Mouse (Mus musculus) stomach, embryonic 14.5 days (tissue): Measurements from ENCODE around the gene Mapkapk2. TPM values are rescaled to one million over a fixed set of nuclear protein-coding genes. Genes with fewer than 3 reads are reported as not detected.

Source experiments
- ATAC-seq: fragments of 200-750 bp; cut with Nextera tagmentation; 2 replicates; pipeline ENCODE4 v1.8.0; 2017; ENCODE audit warnings: low read depth, moderate TSS enrichment; ENCODE audit not compliant: insufficient number of reproducible peaks, insufficient read depth, low FRiP score
- H3K27ac ChIP-seq: fragments of 300-500 bp; sonication (generic); 2 replicates; pipeline ENCODE4 v1.5.1; 2014; ENCODE audit warnings: mild to moderate bottlenecking, low read length, moderate library complexity, mixed read lengths
- H3K27me3 ChIP-seq: fragments of 300-500 bp; sonication (generic); 2 replicates; pipeline ENCODE4 v1.6.1; 2014; ENCODE audit warnings: low read length, control low read depth, mixed read lengths; ENCODE audit not compliant: control insufficient read depth, insufficient read depth
- H3K36me3 ChIP-seq: fragments of 300-500 bp; sonication (generic); 2 replicates; pipeline ENCODE4 v1.6.1; 2014; ENCODE audit warnings: mild to moderate bottlenecking, control low read depth, low read length, moderate library complexity, mixed read lengths; ENCODE audit not compliant: control insufficient read depth, insufficient read depth
- H3K4me1 ChIP-seq: fragments of 300-500 bp; sonication (generic); 2 replicates; pipeline ENCODE4 v1.6.1; 2014; ENCODE audit warnings: low read length, control low read depth, mixed read lengths; ENCODE audit not compliant: control insufficient read depth, insufficient read depth
- H3K4me2 ChIP-seq: fragments of 300-500 bp; sonication (generic); replicated peaks from 2 replicates; pipeline ENCODE4 v1.6.1; 2014; ENCODE audit warnings: low read depth, low read length, control low read depth
- H3K4me3 ChIP-seq: fragments of 300-500 bp; sonication (generic); 2 replicates; pipeline ENCODE4 v1.5.1; 2014; ENCODE audit warnings: low read depth, low read length, control low read depth
- H3K9ac ChIP-seq: fragments of 300-500 bp; sonication (generic); replicated peaks from 2 replicates; pipeline ENCODE4 v1.6.1; 2014; ENCODE audit warnings: low read depth, mild to moderate bottlenecking, control low read depth, low read length, moderate library complexity, mixed read lengths
- H3K9me3 ChIP-seq: fragments of 300-500 bp; sonication (generic); 2 replicates; pipeline ENCODE4 v1.6.1; 2016; ENCODE audit warnings: low read depth, low read length, control low read depth; ENCODE audit not compliant: control insufficient read depth
- WGBS: fragments of 180-500 bp; shearing (Covaris S2); extraction: QIAGEN DNeasy Blood & Tissue Kit; methylation state at CpG from one replicate; pipeline ENCODE4 v1.1.7; 2014; 5-methylcytosine and 5-hydroxymethylcytosine counted together
- polyA plus RNA-seq: library from polyadenylated mRNA; unstranded; fragments of >200 nt; fragmentation: Nextera tagmentation; extraction: Ambion mirVana; gene quantifications from 2 replicates; pipeline ENCODE4 v1.2.1, GENCODE M21; 2014

The Mapkapk2 gene
- polyA plus RNA-seq, 1 experiment from 2014 or later, result 56.5 TPM

DNA sequence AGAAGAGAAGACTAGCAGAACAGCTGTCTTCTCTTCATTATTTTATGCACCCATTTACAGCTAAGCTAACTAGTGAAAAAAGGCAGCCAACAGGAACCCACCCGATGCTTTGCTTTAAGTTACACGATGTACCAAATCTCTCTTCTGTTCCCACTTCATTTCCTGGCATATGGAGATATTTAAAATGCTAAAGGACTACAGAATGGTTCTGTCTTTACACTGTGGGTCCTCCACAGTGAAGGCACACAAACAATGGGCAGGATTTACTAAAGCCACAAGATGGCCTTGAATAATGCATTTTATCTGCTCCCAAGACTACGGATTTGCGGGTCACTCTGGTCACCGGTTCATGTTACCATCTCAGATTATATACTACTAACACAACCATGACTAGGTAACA, 39.5 kb upstream of the Mapkapk2 start:
- Histone ChIP-seq H3K4me2 (peak overlapping the region; percentile 88; the same call in 1 of the 2 replicates), H3K9ac (no peak overlapping the region), H3K9me3 (no peaks in the 10 kb centered on the region), H3K4me3 (peak overlapping the region; percentile 66; the same call in 1 of the 2 replicates), H3K27ac (no peak overlapping the region), H3K27me3 (no peaks in the 10 kb centered on the region), H3K4me1 (peaks cover 5% of the 10 kb centered on the region; the same call in 1 of the 2 replicates), H3K36me3 (no peaks in the 10 kb centered on the region)
- 26% methylated on average over 5 of the region's 5 CpGs for WGBS
- no peak for ATAC-seq

DNA sequence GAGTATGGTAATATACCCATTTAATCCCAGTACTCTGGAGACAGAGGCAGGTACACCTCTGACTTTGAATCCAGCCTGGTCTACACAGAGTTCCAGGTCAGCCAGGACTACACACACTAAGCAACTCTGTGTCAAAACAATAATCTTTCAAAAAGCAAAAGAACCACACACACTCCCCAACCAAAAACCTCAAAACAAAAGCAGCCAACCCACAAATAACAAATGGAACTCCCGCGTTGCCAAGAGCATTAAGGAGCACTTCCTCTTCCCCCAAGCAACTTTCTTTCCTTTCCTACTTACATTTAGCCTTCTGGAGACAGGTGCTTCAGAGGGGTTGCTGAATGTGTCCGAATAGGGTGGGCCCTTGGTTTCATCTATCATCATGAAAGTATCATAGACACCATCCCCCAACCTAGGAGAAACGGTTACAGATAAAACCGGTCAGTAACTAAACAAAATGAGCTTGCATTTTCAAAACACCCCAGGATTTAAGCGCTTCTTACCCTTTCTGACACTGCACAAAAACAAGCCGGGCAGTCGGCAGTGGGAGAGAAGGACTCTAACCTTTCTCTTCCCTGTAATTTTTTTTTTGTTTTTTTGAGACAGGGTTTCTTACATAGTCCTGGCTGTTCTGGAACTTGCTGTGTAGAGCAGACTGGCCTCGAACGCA, 38.5 kb upstream of the Mapkapk2 start:
- H3K4me3 ChIP-seq, result no peak overlapping the region

DNA sequence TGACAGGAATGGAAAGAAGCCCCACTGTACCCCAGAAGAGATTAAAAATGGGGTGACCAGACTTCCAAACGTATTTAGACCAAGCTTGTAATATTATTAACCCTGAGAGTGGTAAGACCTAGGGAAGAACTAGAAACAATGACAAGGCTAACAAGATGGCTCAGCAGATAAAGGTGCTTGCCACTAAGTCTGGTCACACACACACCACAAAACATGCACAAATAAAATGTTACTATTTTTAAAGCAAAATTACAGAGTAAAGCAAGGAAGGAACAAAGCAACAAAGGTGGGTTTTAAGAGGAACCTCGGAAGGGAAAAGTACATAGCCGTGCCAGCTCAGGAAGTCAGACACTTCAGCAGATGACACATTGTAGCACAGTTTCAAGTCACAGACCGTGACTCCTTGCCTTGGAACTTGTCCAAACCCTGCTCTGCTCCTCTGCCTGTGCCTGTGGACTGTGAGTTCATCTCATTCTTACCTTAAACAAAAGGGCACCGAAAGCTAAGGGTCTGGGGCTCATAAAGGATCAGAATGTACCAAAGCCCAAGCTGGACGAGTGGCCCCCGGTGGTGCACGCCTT, 37.4 kb upstream of the Mapkapk2 start:
- no peak overlapping the region for H3K4me3 ChIP-seq
- no peak overlapping the region for H3K9ac ChIP-seq
- WGBS, result 70% methylated on average over 8 of the region's 8 CpGs
- peaks cover 5% of the 10 kb centered on the region; the same call in 1 of the 2 replicates for H3K4me1 ChIP-seq
- H3K9me3 ChIP-seq, result no peaks in the 10 kb centered on the region
- no peak for ATAC-seq
- no peaks in the 10 kb centered on the region for H3K27me3 ChIP-seq
- no peak overlapping the region for H3K27ac ChIP-seq
- H3K4me2 ChIP-seq, result no peak overlapping the region
- no peaks in the 10 kb centered on the region for H3K36me3 ChIP-seq

More for the DNA sequence above, 38.5 kb upstream of the Mapkapk2 start:
- H3K9me3 ChIP-seq, result no peaks in the 10 kb centered on the region
- H3K9ac ChIP-seq, result no peak overlapping the region
- no peak for ATAC-seq
- no peaks in the 10 kb centered on the region for H3K27me3 ChIP-seq
- WGBS, result 74% methylated on average over 10 of the region's 10 CpGs
- no peaks in the 10 kb centered on the region for H3K36me3 ChIP-seq
- no peak overlapping the region for H3K27ac ChIP-seq
- no peak overlapping the region for H3K4me2 ChIP-seq
- peaks cover 5% of the 10 kb centered on the region; the same call in 1 of the 2 replicates for H3K4me1 ChIP-seq

DNA sequence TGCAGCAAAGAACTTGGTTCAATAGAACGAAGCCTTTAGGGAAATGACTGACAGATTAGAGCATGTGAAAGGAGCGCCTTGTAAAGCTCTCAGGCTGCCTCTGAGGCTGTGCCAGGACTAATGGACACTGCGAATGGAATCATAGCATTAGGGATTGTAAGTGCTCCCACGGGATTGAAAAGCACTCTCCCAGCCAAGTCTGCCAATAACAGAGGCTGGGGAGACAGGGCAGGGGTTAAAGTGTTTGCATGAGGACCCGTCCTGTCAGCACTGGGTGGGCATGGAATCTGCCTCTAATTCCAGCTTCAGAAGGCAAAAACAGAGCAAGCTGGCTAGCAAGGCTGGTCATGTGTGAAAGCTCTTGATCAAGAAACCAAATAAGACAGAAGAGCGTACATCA, 36.6 kb upstream of the Mapkapk2 start:
- H3K4me1 ChIP-seq, result peaks cover 3% of the 10 kb centered on the region; the same call in 1 of the 2 replicates
- no peaks in the 10 kb centered on the region for H3K9me3 ChIP-seq
- WGBS, result 74% methylated on average over 6 of the region's 6 CpGs
- ATAC-seq, result no peak
- H3K36me3 ChIP-seq, result peaks cover 6% of the 10 kb centered on the region; the same call in 1 of the 2 replicates
- H3K9ac ChIP-seq, result no peak overlapping the region
- H3K27ac ChIP-seq, result no peak overlapping the region
- no peak overlapping the region for H3K4me3 ChIP-seq
- H3K27me3 ChIP-seq, result no peaks in the 10 kb centered on the region
- H3K4me2 ChIP-seq, result no peak overlapping the region

DNA sequence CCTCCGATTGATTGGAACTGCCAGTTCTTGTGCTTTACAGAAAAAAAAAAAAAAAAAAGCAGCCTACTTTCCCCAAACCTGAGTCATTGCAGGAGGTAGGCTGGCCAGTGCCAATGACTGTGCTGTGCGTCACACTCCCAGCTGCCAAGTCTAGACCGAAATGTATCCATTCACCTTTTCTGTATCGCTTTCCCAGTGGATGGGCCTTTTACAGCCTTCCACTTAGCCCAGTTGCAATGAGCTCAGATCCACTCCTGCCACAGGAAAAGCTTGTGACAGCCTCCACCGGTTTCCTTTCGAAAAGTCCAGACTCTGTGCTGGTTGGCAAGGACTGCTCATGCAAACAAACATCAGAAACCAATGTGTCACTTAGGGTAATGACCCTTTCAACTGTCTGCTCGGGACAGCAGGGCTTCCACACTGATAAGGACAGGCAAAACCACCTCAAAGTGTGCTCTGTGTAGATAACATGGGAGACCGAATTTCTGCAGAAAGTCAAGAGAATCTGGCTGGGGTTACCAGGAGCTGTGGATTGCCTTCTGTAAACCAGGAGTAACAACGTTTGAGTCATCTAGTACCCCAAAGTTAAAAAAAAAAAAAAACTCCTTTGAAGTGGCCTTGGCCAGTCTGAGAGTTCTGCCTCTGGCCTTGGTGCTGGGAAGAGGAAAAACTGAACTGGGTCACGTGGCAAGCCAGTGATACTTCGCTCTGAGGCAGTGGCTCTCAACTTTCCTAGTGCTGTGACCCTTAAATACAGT, 28.5 kb upstream of the Mapkapk2 start:
- Histone ChIP-seq H3K9ac (no peak overlapping the region), H3K9me3 (no peaks in the 10 kb centered on the region), H3K4me1 (no peaks in the 10 kb centered on the region), H3K4me2 (no peak overlapping the region), H3K27ac (no peak overlapping the region), H3K27me3 (no peaks in the 10 kb centered on the region), H3K4me3 (no peak overlapping the region), H3K36me3 (peaks cover 6% of the 10 kb centered on the region; the same call in 1 of the 2 replicates)
- WGBS, result 61% methylated on average over 11 of the region's 11 CpGs
- ATAC-seq, result peak; percentile 68; the same call in 1 of the 2 replicates

DNA sequence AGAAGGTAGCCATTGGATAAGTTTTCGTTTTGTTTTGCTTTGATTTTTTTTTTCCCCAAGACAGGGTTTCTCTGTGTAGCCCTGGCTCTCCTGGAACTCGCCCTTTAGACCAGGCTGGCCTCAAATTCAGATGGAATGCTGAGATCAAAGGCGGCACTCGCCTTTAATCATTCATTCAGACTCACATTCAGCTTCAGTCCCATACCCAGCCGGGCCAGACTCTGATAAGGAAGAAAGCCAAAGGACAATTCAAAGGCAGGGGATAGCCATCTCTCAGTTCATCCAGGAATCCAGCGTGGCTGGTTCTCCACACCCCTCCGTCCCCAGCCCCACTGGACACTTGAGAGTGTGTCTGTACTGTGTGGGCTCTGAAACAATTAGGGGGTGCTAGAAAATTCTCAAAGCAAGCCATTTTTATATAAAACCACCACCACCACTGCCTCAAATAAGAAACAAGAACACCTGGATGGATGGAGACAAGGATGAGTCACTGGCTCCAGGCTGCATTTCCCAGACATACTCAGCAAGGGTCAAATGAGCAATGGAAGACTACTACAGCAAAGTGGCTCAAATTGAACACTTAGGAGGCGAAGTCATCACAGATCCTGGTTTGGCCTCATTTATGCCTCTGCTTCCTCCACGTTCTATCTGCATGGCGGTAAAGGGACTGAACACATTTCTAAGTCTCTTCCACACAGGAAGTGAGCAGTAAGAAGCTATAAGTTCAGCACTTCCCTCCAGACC, 26.1 kb upstream of the Mapkapk2 start:
- no peak for ATAC-seq
- Histone ChIP-seq H3K9me3 (no peaks in the 10 kb centered on the region), H3K27ac (no peak overlapping the region), H3K4me1 (no peaks in the 10 kb centered on the region), H3K27me3 (no peaks in the 10 kb centered on the region), H3K4me2 (no peak overlapping the region), H3K9ac (no peak overlapping the region), H3K36me3 (no peaks in the 10 kb centered on the region; the same call in 1 of the 2 replicates), H3K4me3 (no peak overlapping the region)
- WGBS, result 60% methylated on average over 10 of the region's 10 CpGs

DNA sequence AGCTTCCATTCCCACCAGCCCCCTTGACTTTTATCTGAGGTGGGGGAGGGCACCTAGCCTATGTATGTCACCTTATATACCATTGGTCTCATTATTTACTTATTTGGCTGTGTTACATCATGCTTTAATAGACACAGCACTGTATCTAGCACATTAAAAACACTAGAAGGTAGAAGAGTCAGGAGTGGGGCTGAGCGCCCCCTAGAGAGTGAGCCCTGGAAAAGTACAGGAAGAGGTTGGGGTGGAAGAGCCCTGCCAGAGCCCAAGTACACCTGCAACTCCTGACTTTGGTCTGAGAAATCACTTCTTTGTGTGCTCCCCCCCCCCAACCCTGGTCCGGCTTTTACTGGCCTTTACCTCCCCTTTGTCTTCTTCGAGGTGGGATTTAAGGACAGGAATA, 24.4 kb upstream of the Mapkapk2 start:
- Histone ChIP-seq H3K27me3 (no peaks in the 10 kb centered on the region), H3K4me1 (no peaks in the 10 kb centered on the region), H3K36me3 (no peaks in the 10 kb centered on the region), H3K9me3 (no peaks in the 10 kb centered on the region), H3K4me2 (no peak overlapping the region), H3K27ac (no peak overlapping the region), H3K9ac (no peak overlapping the region), H3K4me3 (no peak overlapping the region)
- 40% methylated on average over 3 of the region's 3 CpGs for WGBS
- no peak for ATAC-seq

DNA sequence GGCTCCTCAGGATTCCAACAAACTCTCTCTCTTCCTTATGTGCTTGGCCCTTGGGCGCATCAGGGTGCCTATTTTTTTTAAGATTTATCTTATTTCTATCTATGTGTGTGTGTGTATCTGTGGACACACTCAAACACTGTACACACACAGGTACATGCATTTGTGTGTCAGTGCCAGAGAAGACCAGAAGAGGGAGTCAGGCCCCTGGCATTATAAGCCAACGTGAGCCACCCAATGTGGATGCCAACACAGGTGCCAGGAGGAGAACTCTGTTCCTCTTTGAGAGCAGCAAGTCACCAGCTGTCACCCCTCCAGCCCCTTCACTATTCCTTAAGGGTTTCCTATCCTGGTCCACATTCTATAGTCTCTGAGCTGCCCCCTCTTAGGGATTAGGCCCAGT, 21.4 kb upstream of the Mapkapk2 start:
- Histone ChIP-seq H3K36me3 (no peaks in the 10 kb centered on the region), H3K27ac (no peak overlapping the region), H3K9me3 (no peaks in the 10 kb centered on the region), H3K9ac (no peak overlapping the region), H3K4me3 (no peak overlapping the region), H3K27me3 (no peaks in the 10 kb centered on the region), H3K4me2 (no peak overlapping the region), H3K4me1 (no peaks in the 10 kb centered on the region)
- no peak for ATAC-seq
- 68% methylated on average over 2 of the region's 2 CpGs for WGBS
